Mouse (Mus musculus): ENCODE data around the gene St8sia1. TPM values are rescaled to one million over a fixed set of nuclear protein-coding genes. Genes with fewer than 3 reads are reported as not detected.

The St8sia1 gene
- polyA plus RNA-seq, 1 experiment from 2014 or later = 0.08 TPM

GRCm38 (mm10) chr6:142953189-142953588, 11.1 kb downstream of the St8sia1 start:
- no peaks in the 10 kb centered on the region for H3K36me3 ChIP-seq (replicated peaks)
- no peak overlapping the region for H3K4me2 ChIP-seq
- no peak overlapping the region for H3K27ac ChIP-seq (replicated peaks)
- H3K9ac ChIP-seq = no peak overlapping the region
- no peaks in the 10 kb centered on the region for H3K9me3 ChIP-seq (replicated peaks)
- H3K4me3 ChIP-seq (replicated peaks) = no peak overlapping the region
- H3K4me1 ChIP-seq (replicated peaks) = peaks cover 14% of the 10 kb centered on the region
- H3K27me3 ChIP-seq = no peaks in the 10 kb centered on the region
- no peak for ATAC-seq (ENCODE audit: insufficient read depth)

- H3K27me3 ChIP-seq = no peaks in the 10 kb centered on the region
- WGBS (ENCODE audit: insufficient replicate concordance) = 39% methylated on average over 7 of the region's 7 CpGs
- H3K27ac ChIP-seq (replicated peaks) = no peak overlapping the region
- H3K36me3 ChIP-seq (replicated peaks) = no peaks in the 10 kb centered on the region
- no peak for ATAC-seq (ENCODE audit: insufficient read depth)
- no peaks in the 10 kb centered on the region for H3K9me3 ChIP-seq (replicated peaks)
- no peak overlapping the region for H3K4me2 ChIP-seq
- H3K4me1 ChIP-seq (replicated peaks) = peaks cover 11% of the 10 kb centered on the region
- no peak overlapping the region for H3K4me3 ChIP-seq (replicated peaks)
- H3K9ac ChIP-seq = no peak overlapping the region
Measured at GRCm38 (mm10) chr6:142952361-142952954, 11.8 kb downstream of the St8sia1 start.

GRCm38 (mm10) chr6:142951564-142952308, 12.5 kb downstream of the St8sia1 start:
- Histone ChIP-seq H3K36me3 (replicated peaks) (no peaks in the 10 kb centered on the region), H3K4me3 (replicated peaks) (no peak overlapping the region), H3K4me1 (replicated peaks) (peaks cover 11% of the 10 kb centered on the region), H3K4me2 (no peak overlapping the region), H3K27ac (replicated peaks) (no peak overlapping the region), H3K9me3 (replicated peaks) (no peaks in the 10 kb centered on the region), H3K27me3 (no peaks in the 10 kb centered on the region), H3K9ac (no peak overlapping the region)
- 39% methylated on average over 7 of the region's 7 CpGs for WGBS (ENCODE audit: insufficient replicate concordance)
- ATAC-seq (ENCODE audit: insufficient read depth) = no peak

- Histone ChIP-seq H3K9ac (no peak overlapping the region), H3K9me3 (replicated peaks) (no peaks in the 10 kb centered on the region), H3K4me2 (no peak overlapping the region), H3K36me3 (replicated peaks) (no peaks in the 10 kb centered on the region), H3K4me1 (replicated peaks) (peaks cover 11% of the 10 kb centered on the region), H3K27me3 (no peaks in the 10 kb centered on the region), H3K27ac (replicated peaks) (no peak overlapping the region), H3K4me3 (replicated peaks) (no peak overlapping the region)
- ATAC-seq (ENCODE audit: insufficient read depth) = no peak
- 26% methylated on average over 11 of the region's 11 CpGs for WGBS (ENCODE audit: insufficient replicate concordance)
Measured at GRCm38 (mm10) chr6:142950354-142950753, 13.9 kb downstream of the St8sia1 start.

- no peak for ATAC-seq (ENCODE audit: insufficient read depth)
- Histone ChIP-seq H3K9ac (no peak overlapping the region), H3K27me3 (no peaks in the 10 kb centered on the region), H3K36me3 (replicated peaks) (no peaks in the 10 kb centered on the region), H3K4me2 (no peak overlapping the region), H3K27ac (replicated peaks) (no peak overlapping the region), H3K4me3 (replicated peaks) (no peak overlapping the region), H3K9me3 (replicated peaks) (no peaks in the 10 kb centered on the region), H3K4me1 (replicated peaks) (peaks cover 4% of the 10 kb centered on the region; the same call in 1 of the 2 replicates)
- 67% methylated on average over 5 of the region's 5 CpGs for WGBS (ENCODE audit: insufficient replicate concordance)
Measured at GRCm38 (mm10) chr6:142948955-142949357, 15.3 kb downstream of the St8sia1 start.

- Histone ChIP-seq H3K27me3 (no peaks in the 10 kb centered on the region), H3K27ac (replicated peaks) (no peak overlapping the region), H3K9me3 (replicated peaks) (no peaks in the 10 kb centered on the region), H3K4me2 (no peak overlapping the region), H3K9ac (no peak overlapping the region), H3K36me3 (replicated peaks) (no peaks in the 10 kb centered on the region), H3K4me1 (replicated peaks) (peaks cover 4% of the 10 kb centered on the region; the same call in 1 of the 2 replicates), H3K4me3 (replicated peaks) (no peak overlapping the region)
- 54% methylated on average over 6 of the region's 6 CpGs for WGBS (ENCODE audit: insufficient replicate concordance)
- no peak for ATAC-seq (ENCODE audit: insufficient read depth)
Measured at GRCm38 (mm10) chr6:142947029-142947428, 17.2 kb downstream of the St8sia1 start.

GRCm38 (mm10) chr6:142946069-142946871, 18.0 kb downstream of the St8sia1 start:
- H3K4me2 ChIP-seq = no peak overlapping the region
- ATAC-seq (ENCODE audit: insufficient read depth) = no peak
- H3K9ac ChIP-seq = no peak overlapping the region
- no peaks in the 10 kb centered on the region for H3K9me3 ChIP-seq (replicated peaks)
- H3K27me3 ChIP-seq = no peaks in the 10 kb centered on the region
- 49% methylated on average over 8 of the region's 8 CpGs for WGBS (ENCODE audit: insufficient replicate concordance)
- H3K36me3 ChIP-seq (replicated peaks) = no peaks in the 10 kb centered on the region
- H3K4me3 ChIP-seq (replicated peaks) = no peak overlapping the region
- peaks cover 4% of the 10 kb centered on the region; the same call in 1 of the 2 replicates for H3K4me1 ChIP-seq (replicated peaks)
- H3K27ac ChIP-seq (replicated peaks) = no peak overlapping the region

GRCm38 (mm10) chr6:142945461-142945860, 18.8 kb downstream of the St8sia1 start:
- no peaks in the 10 kb centered on the region for H3K9me3 ChIP-seq (replicated peaks)
- peaks cover 4% of the 10 kb centered on the region; the same call in 1 of the 2 replicates for H3K4me1 ChIP-seq (replicated peaks)
- no peak overlapping the region for H3K9ac ChIP-seq
- 19% methylated on average over 2 of the region's 2 CpGs for WGBS (ENCODE audit: insufficient replicate concordance)
- no peak overlapping the region for H3K4me2 ChIP-seq
- H3K27me3 ChIP-seq = no peaks in the 10 kb centered on the region
- H3K4me3 ChIP-seq (replicated peaks) = no peak overlapping the region
- no peak overlapping the region for H3K27ac ChIP-seq (replicated peaks)
- no peaks in the 10 kb centered on the region for H3K36me3 ChIP-seq (replicated peaks)
- ATAC-seq (ENCODE audit: insufficient read depth) = no peak

- H3K4me1 ChIP-seq (replicated peaks) = peaks cover 4% of the 10 kb centered on the region; the same call in 1 of the 2 replicates
- no peak overlapping the region for H3K9ac ChIP-seq
- 75% methylated on average over 3 of the region's 3 CpGs for WGBS (ENCODE audit: insufficient replicate concordance)
- ATAC-seq (ENCODE audit: insufficient read depth) = no peak
- no peak overlapping the region for H3K4me3 ChIP-seq (replicated peaks)
- no peak overlapping the region for H3K4me2 ChIP-seq
- H3K27me3 ChIP-seq = no peaks in the 10 kb centered on the region
- H3K9me3 ChIP-seq (replicated peaks) = no peaks in the 10 kb centered on the region
- no peak overlapping the region for H3K27ac ChIP-seq (replicated peaks)
- H3K36me3 ChIP-seq (replicated peaks) = no peaks in the 10 kb centered on the region
Measured at GRCm38 (mm10) chr6:142944470-142944869, 19.8 kb downstream of the St8sia1 start.

GRCm38 (mm10) chr6:142943419-142943818, 20.8 kb downstream of the St8sia1 start:
- WGBS (ENCODE audit: insufficient replicate concordance) = 75% methylated on average over 8 of the region's 8 CpGs

More at GRCm38 (mm10) chr6:142943419-142943818, 20.8 kb downstream of the St8sia1 start:
- H3K4me3 ChIP-seq (replicated peaks) = no peak overlapping the region
- H3K4me2 ChIP-seq = no peak overlapping the region
- H3K36me3 ChIP-seq (replicated peaks) = no peaks in the 10 kb centered on the region
- H3K27ac ChIP-seq (replicated peaks) = no peak overlapping the region
- ATAC-seq (ENCODE audit: insufficient read depth) = no peak
- no peaks in the 10 kb centered on the region for H3K27me3 ChIP-seq
- H3K4me1 ChIP-seq (replicated peaks) = peaks cover 4% of the 10 kb centered on the region; the same call in 1 of the 2 replicates
- no peak overlapping the region for H3K9ac ChIP-seq
- no peaks in the 10 kb centered on the region for H3K9me3 ChIP-seq (replicated peaks)

Data from liver, embryonic 15.5 days (tissue).